Mouse (Mus musculus) neural tube, embryonic 15.5 days (tissue): ENCODE data around the gene Pakap. TPM values are rescaled to one million over a fixed set of nuclear protein-coding genes. Genes with fewer than 3 reads are reported as not detected.

Experiments
- ATAC-seq: fragments of 200-750 bp; cut with Nextera tagmentation; 2 replicates; pipeline ENCODE4 v1.8.0; 2017; ENCODE audit warnings: mild to moderate bottlenecking, moderate TSS enrichment, moderate library complexity; ENCODE audit not compliant: low FRiP score
- H3K27ac ChIP-seq: fragments of 300-500 bp; sonication (generic); replicated peaks from 2 replicates; pipeline ENCODE4 v1.5.1; 2015; ENCODE audit warnings: mild to moderate bottlenecking, inconsistent platforms
- H3K27me3 ChIP-seq: fragments of 300-500 bp; sonication (generic); replicated peaks from 2 replicates; pipeline ENCODE4 v1.6.1; 2015; ENCODE audit warnings: inconsistent platforms
- H3K36me3 ChIP-seq: fragments of 300-500 bp; sonication (generic); 2 replicates; pipeline ENCODE4 v1.6.1; 2015; ENCODE audit warnings: inconsistent platforms
- H3K4me1 ChIP-seq: fragments of 300-500 bp; sonication (generic); 2 replicates; pipeline ENCODE4 v1.6.1; 2015; ENCODE audit warnings: inconsistent platforms
- H3K4me2 ChIP-seq: fragments of 300-500 bp; sonication (generic); 2 replicates; pipeline ENCODE4 v1.6.1; 2015; ENCODE audit warnings: inconsistent platforms, mild to moderate bottlenecking, moderate library complexity
- H3K4me3 ChIP-seq: fragments of 300-500 bp; sonication (generic); replicated peaks from 2 replicates; pipeline ENCODE4 v1.5.1; 2015; ENCODE audit warnings: mild to moderate bottlenecking, inconsistent platforms
- H3K9ac ChIP-seq: fragments of 300-500 bp; sonication (generic); replicated peaks from 2 replicates; pipeline ENCODE4 v1.6.1; 2015; ENCODE audit warnings: mild to moderate bottlenecking, inconsistent platforms
- H3K9me3 ChIP-seq: fragments of 300-500 bp; sonication (generic); replicated peaks from 2 replicates; pipeline ENCODE4 v1.6.1; 2016; ENCODE audit warnings: inconsistent platforms
- WGBS: fragments of 180-500 bp; shearing (Covaris S2); methylation state at CpG from one replicate; pipeline ENCODE4 v1.1.7; 2015; ENCODE audit warnings: mixed read lengths; 5-methylcytosine and 5-hydroxymethylcytosine counted together
- polyA plus RNA-seq: library from polyadenylated mRNA; unstranded; fragments of >200 nt; fragmentation: Nextera tagmentation; extraction: Ambion mirVana; gene quantifications from 2 replicates; pipeline ENCODE4 v1.2.1, GENCODE M21; 2015

Gene Pakap
- polyA plus RNA-seq, 1 experiment from 2014 or later: 10.4 TPM

- 94% methylated on average over 5 of the region's 5 CpGs for WGBS
These were observed 58.9 kb downstream of the Pakap start for GRCm38 (mm10) chr4:57626921-57627320.

GRCm38 (mm10) chr4:57632386-57632785, 64.4 kb downstream of the Pakap start:
- peaks cover 12% of the 10 kb centered on the region for H3K4me1 ChIP-seq
- WGBS: 68% methylated on average over 5 of the region's 5 CpGs
- H3K9me3 ChIP-seq: no peaks in the 10 kb centered on the region
- no peaks in the 10 kb centered on the region for H3K36me3 ChIP-seq
- no peak for ATAC-seq
- H3K27me3 ChIP-seq: no peaks in the 10 kb centered on the region
- H3K4me2 ChIP-seq: no peak overlapping the region
- no peak overlapping the region for H3K4me3 ChIP-seq
- no peak overlapping the region for H3K27ac ChIP-seq
- no peak overlapping the region for H3K9ac ChIP-seq

More at GRCm38 (mm10) chr4:57626921-57627320, 58.9 kb downstream of the Pakap start:
- ATAC-seq: no peak
- Histone ChIP-seq H3K36me3 (no peaks in the 10 kb centered on the region), H3K4me3 (no peak overlapping the region), H3K9me3 (no peaks in the 10 kb centered on the region), H3K9ac (no peak overlapping the region), H3K27me3 (no peaks in the 10 kb centered on the region), H3K4me1 (no peaks in the 10 kb centered on the region), H3K4me2 (no peak overlapping the region), H3K27ac (no peak overlapping the region)

- WGBS: 95% methylated on average over 7 of the region's 7 CpGs
- H3K27ac ChIP-seq: no peak overlapping the region
- no peak overlapping the region for H3K9ac ChIP-seq
- H3K27me3 ChIP-seq: no peaks in the 10 kb centered on the region
- H3K36me3 ChIP-seq: no peaks in the 10 kb centered on the region
- ATAC-seq: no peak
- no peak overlapping the region for H3K4me2 ChIP-seq
- H3K9me3 ChIP-seq: no peaks in the 10 kb centered on the region
- peaks cover 15% of the 10 kb centered on the region for H3K4me1 ChIP-seq
- H3K4me3 ChIP-seq: no peak overlapping the region
These were observed 65.1 kb downstream of the Pakap start for GRCm38 (mm10) chr4:57633052-57633451.

- no peak overlapping the region for H3K27ac ChIP-seq
- H3K9me3 ChIP-seq: no peaks in the 10 kb centered on the region
- H3K9ac ChIP-seq: no peak overlapping the region
- ATAC-seq: no peak
- no peaks in the 10 kb centered on the region for H3K27me3 ChIP-seq
- no peak overlapping the region for H3K4me2 ChIP-seq
- no peaks in the 10 kb centered on the region for H3K36me3 ChIP-seq
- no peak overlapping the region for H3K4me3 ChIP-seq
- WGBS: 52% methylated on average over 1 of the region's 1 CpGs
- H3K4me1 ChIP-seq: peaks cover 30% of the 10 kb centered on the region
These were observed 67.0 kb downstream of the Pakap start for GRCm38 (mm10) chr4:57634956-57635355.

GRCm38 (mm10) chr4:57636782-57637482, 69.0 kb downstream of the Pakap start:
- Histone ChIP-seq H3K4me1 (peaks cover 35% of the 10 kb centered on the region), H3K9me3 (no peaks in the 10 kb centered on the region), H3K27me3 (no peaks in the 10 kb centered on the region), H3K4me3 (peak overlapping the region; percentile 44; the same call in 1 of the 2 replicates), H3K9ac (peak overlapping the region; percentile 52), H3K27ac (peak overlapping the region; percentile 82), H3K4me2 (peak overlapping the region; percentile 59), H3K36me3 (no peaks in the 10 kb centered on the region)
- WGBS: 66% methylated on average over 9 of the region's 9 CpGs
- ATAC-seq: peak; percentile 29; the same call in 1 of the 2 replicates

GRCm38 (mm10) chr4:57637636-57638386, 69.8 kb downstream of the Pakap start:
- Histone ChIP-seq H3K27ac (peak overlapping the region; percentile 82), H3K9me3 (no peaks in the 10 kb centered on the region), H3K9ac (peak overlapping the region; percentile 52), H3K36me3 (no peaks in the 10 kb centered on the region), H3K4me3 (peak overlapping the region; percentile 44), H3K4me2 (peak overlapping the region; percentile 59), H3K4me1 (peaks cover 35% of the 10 kb centered on the region), H3K27me3 (no peaks in the 10 kb centered on the region)
- 27% methylated on average over 24 of the region's 24 CpGs for WGBS
- peak; percentile 88 for ATAC-seq

GRCm38 (mm10) chr4:57638941-57639340, 71.0 kb downstream of the Pakap start:
- Histone ChIP-seq H3K27ac (peak overlapping the region; percentile 82), H3K9me3 (no peaks in the 10 kb centered on the region), H3K4me2 (peak overlapping the region; percentile 59), H3K27me3 (no peaks in the 10 kb centered on the region), H3K36me3 (no peaks in the 10 kb centered on the region), H3K9ac (peak overlapping the region; percentile 52), H3K4me1 (peaks cover 35% of the 10 kb centered on the region), H3K4me3 (peak overlapping the region; percentile 44)
- WGBS: 73% methylated on average over 9 of the region's 9 CpGs
- no peak for ATAC-seq

GRCm38 (mm10) chr4:57640222-57640621, 72.2 kb downstream of the Pakap start:
- Histone ChIP-seq H3K27ac (no peak overlapping the region), H3K4me3 (no peak overlapping the region), H3K4me2 (peak overlapping the region; percentile 59), H3K9ac (no peak overlapping the region), H3K4me1 (peaks cover 35% of the 10 kb centered on the region), H3K36me3 (no peaks in the 10 kb centered on the region), H3K27me3 (no peaks in the 10 kb centered on the region), H3K9me3 (no peaks in the 10 kb centered on the region)
- ATAC-seq: no peak
- WGBS: 46% methylated on average over 7 of the region's 7 CpGs

- Histone ChIP-seq H3K9ac (no peak overlapping the region), H3K36me3 (no peaks in the 10 kb centered on the region), H3K27me3 (no peaks in the 10 kb centered on the region), H3K4me2 (no peak overlapping the region), H3K9me3 (no peaks in the 10 kb centered on the region), H3K4me3 (no peak overlapping the region), H3K27ac (no peak overlapping the region), H3K4me1 (peaks cover 35% of the 10 kb centered on the region)
- WGBS: 82% methylated on average over 3 of the region's 3 CpGs
- ATAC-seq: no peak
These were observed 73.0 kb downstream of the Pakap start for GRCm38 (mm10) chr4:57640971-57641370.

- no peak for ATAC-seq
- WGBS: 69% methylated on average over 1 of the region's 1 CpGs
These were observed 83.0 kb downstream of the Pakap start for GRCm38 (mm10) chr4:57650994-57651393.

GRCm38 (mm10) chr4:57651547-57651946, 83.6 kb downstream of the Pakap start:
- WGBS: 75% methylated on average over 8 of the region's 8 CpGs
- Histone ChIP-seq H3K4me3 (no peak overlapping the region), H3K4me1 (no peaks in the 10 kb centered on the region), H3K36me3 (peaks cover 11% of the 10 kb centered on the region; the same call in 1 of the 2 replicates), H3K9ac (no peak overlapping the region), H3K4me2 (no peak overlapping the region), H3K27me3 (no peaks in the 10 kb centered on the region), H3K27ac (no peak overlapping the region), H3K9me3 (no peaks in the 10 kb centered on the region)
- ATAC-seq: no peak

More at GRCm38 (mm10) chr4:57650994-57651393, 83.0 kb downstream of the Pakap start:
- peaks cover 11% of the 10 kb centered on the region; the same call in 1 of the 2 replicates for H3K36me3 ChIP-seq
- H3K27ac ChIP-seq: no peak overlapping the region
- no peak overlapping the region for H3K4me2 ChIP-seq
- no peaks in the 10 kb centered on the region for H3K27me3 ChIP-seq
- no peaks in the 10 kb centered on the region for H3K9me3 ChIP-seq
- no peaks in the 10 kb centered on the region for H3K4me1 ChIP-seq
- H3K9ac ChIP-seq: no peak overlapping the region
- no peak overlapping the region for H3K4me3 ChIP-seq
